Comparison of ENCODE assay signal across 1 mouse cellular context in the genomic region with DNA sequence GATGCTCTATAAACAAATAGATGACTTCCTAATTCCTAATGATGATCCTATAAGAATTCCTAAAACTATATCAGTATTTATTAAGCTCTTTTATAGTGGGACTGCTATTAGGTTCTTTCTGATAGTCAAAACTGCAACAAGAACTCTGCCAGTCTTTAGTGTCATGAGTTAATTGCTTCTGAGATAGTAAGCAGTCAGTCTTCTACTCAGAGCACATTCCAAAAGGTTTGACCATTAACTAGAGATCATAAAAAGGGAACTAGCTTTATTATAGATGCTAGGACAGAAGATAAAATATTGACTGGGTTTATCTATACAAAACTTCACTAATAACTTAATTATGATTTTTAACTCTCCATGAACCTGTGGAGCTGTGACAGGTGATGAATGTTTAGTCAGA. TPM values are rescaled to one million over a fixed set of nuclear protein-coding genes. Genes with fewer than 3 reads are reported as not detected.
"Had no signal": no experiment of that assay in that cellular context is flagged by ENCODE, and none has a peak within 500 bp of the region (broad histone marks: within the 10 kb centered on the region; RNA-seq: fewer than 3 reads in every experiment).

No protein-coding gene starts in this region.

RNA-seq across cellular contexts. Expression of a gene that starts 18.7 kb away (rescaled TPM):
- polyA plus RNA-seq: inflammation-experienced regulatory T-cells, adult 6 months had no signal
